Mouse (Mus musculus): ENCODE data around the gene Pramef17. TPM values are rescaled to one million over a fixed set of nuclear protein-coding genes. Genes with fewer than 3 reads are reported as not detected.

The Pramef17 gene
- polyA plus RNA-seq (2017; shearing (Covaris generic)): not detected

DNA sequence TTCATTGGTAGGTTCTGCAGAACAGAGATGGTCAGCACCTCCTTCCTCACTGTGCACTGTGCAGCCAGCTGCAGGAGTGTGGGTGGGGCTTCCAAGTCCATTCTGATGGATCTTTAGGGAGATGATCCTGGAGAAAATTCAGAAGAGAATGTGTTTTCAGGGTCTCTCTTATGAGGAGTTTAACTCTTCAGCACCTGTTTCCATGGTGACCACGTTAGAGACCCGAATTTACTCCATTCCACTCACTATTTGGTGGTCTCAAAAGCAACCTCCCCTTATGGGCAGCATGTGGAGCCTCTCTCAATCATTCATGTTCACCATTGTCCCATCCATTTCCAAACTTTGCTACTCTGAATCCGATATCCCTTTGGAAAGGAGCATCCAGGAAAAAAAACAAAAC lies at the start of gene Pramef17:
Gene Pramef17, minus strand, starts transcription at position 101 of the 400 bp plus-strand sequence.

DNA sequence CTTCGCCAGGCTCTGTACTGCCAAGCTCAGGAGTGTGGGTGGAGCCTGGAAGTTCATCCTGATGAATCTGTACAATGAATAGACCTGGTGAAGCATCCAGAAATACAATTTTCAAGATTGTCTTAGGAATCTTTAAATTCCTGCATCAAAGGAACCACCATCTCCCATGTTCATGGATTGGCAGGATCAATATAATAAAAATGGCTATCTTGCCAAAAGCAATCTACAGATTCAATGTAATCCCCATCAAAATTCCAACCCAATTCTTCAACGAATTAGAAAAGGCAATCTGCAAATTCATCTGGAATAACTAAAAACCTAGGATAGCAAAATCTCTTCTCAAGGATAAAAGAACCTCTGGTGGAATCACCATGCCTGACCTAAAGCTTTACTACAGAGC lies 27.3 kb downstream of the Pramef17 start, which contains the start of gene Gm13101:
Gene Gm13101, minus strand, starts transcription at position 101 of the 400 bp plus-strand sequence.

DNA sequence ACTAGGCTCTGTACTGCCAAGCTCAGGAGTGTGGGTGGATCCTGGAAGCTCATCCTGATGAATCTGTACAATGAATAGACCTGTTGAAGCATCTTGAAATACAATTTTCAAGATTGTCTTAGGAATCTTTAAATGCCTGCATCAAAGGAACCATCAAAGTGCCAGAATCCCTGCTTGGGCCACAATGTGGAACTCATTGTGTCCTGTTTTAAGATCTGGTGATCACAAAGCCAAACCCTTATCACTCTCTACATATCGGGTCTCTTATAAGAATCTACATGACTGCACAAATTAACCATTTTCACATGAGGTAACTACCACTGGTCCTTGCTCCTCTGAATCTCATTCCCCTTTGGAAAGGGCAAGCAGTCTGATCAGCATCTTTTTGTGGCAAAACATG lies 43.3 kb downstream of the Pramef17 start, which contains the start of gene Pramef25:
Gene Pramef25, minus strand, starts transcription at position 101 of the 400 bp plus-strand sequence.

Other genes with a start within 250 kb of the Pramef17 start
- not detected for gene Gm13023, start 205.0 kb downstream of the Pramef17 start, polyA plus RNA-seq (2017; shearing (Covaris generic))
- gene Gm13084, start 178.3 kb downstream of the Pramef17 start, polyA plus RNA-seq (2017; shearing (Covaris generic)): not detected
- not detected for gene Gm13103, start 147.9 kb downstream of the Pramef17 start, polyA plus RNA-seq (2017; shearing (Covaris generic))
- gene Pramef6, start 94.0 kb downstream of the Pramef17 start, polyA plus RNA-seq (2017; shearing (Covaris generic)): not detected
- gene Pramef25, start 43.4 kb downstream of the Pramef17 start, polyA plus RNA-seq (2017; shearing (Covaris generic)): not detected
- gene Gm13101, start 27.4 kb downstream of the Pramef17 start, polyA plus RNA-seq (2017; shearing (Covaris generic)): not detected
- gene Pramel4, start 64.8 kb upstream of the Pramef17 start, polyA plus RNA-seq (2017; shearing (Covaris generic)): 0.40 TPM
- gene Gm13102, start 112.1 kb upstream of the Pramef17 start, polyA plus RNA-seq (2017; shearing (Covaris generic)): not detected
- gene Oog3, start 168.3 kb upstream of the Pramef17 start, polyA plus RNA-seq (2017; shearing (Covaris generic)): not detected
- not detected for gene Oog2, start 196.3 kb upstream of the Pramef17 start, polyA plus RNA-seq (2017; shearing (Covaris generic))
- not detected for gene C87977, start 218.9 kb upstream of the Pramef17 start, polyA plus RNA-seq (2017; shearing (Covaris generic))

Data from naive thymus-derived CD4-positive, alpha-beta T cell, adult 5 months (primary cell).